Mouse (Mus musculus) testis, adult 10 weeks (tissue): ENCODE data around the gene Vmn2r117. TPM values are rescaled to one million over a fixed set of nuclear protein-coding genes. Genes with fewer than 3 reads are reported as not detected.

Experiments
- polyA plus RNA-seq: library from polyadenylated mRNA; stranded (reverse); fragments of 350-450 nt; fragmentation: Illumina TruSeq; extraction: RNeasy Lipid Tissue Mini Kit (QIAGEN cat#74804); gene quantifications from one replicate; pipeline ENCODE4 v1.2.3, GENCODE M21; 2014; ENCODE audit warnings: low read depth, low replicate concordance

Vmn2r117 gene
- not detected for polyA plus RNA-seq

GRCm38 (mm10) chr17:23479599-23479998 lies at the start of gene Vmn2r117:
Vmn2r117 (minus strand) TSS chr17:23479699.

Other genes starting within 250 kb of the Vmn2r117 start
- gene Vmn2r114, start 167.2 kb downstream of the Vmn2r117 start, polyA plus RNA-seq, result not detected
- gene Vmn2r115, start 136.0 kb downstream of the Vmn2r117 start, polyA plus RNA-seq, result not detected
- gene Vmn2r116, start 95.1 kb downstream of the Vmn2r117 start, polyA plus RNA-seq, result not detected
- gene Zfp213, start 84.5 kb upstream of the Vmn2r117 start, polyA plus RNA-seq, result 0.14 TPM
- gene Zfp13, start 119.8 kb upstream of the Vmn2r117 start, polyA plus RNA-seq, result 2.5 TPM
- gene Zscan10, start 121.2 kb upstream of the Vmn2r117 start, polyA plus RNA-seq, result 0.41 TPM
- 0.14 TPM for gene Mmp25, start 165.6 kb upstream of the Vmn2r117 start, polyA plus RNA-seq
- not detected for gene Bicdl2, start 180.8 kb upstream of the Vmn2r117 start, polyA plus RNA-seq
- gene Hcfc1r1, start 193.9 kb upstream of the Vmn2r117 start, polyA plus RNA-seq, result 3.5 TPM
- 1.3 TPM for gene Thoc6, start 194.2 kb upstream of the Vmn2r117 start, polyA plus RNA-seq
- gene Tnfrsf12a, start 197.8 kb upstream of the Vmn2r117 start, polyA plus RNA-seq, result not detected
- gene Cldn6, start 199.6 kb upstream of the Vmn2r117 start, polyA plus RNA-seq, result not detected
- not detected for gene Cldn9, start 204.3 kb upstream of the Vmn2r117 start, polyA plus RNA-seq
- gene 1520401A03Rik, start 243.1 kb upstream of the Vmn2r117 start, polyA plus RNA-seq, result 0.87 TPM
- gene Pkmyt1, start 246.6 kb upstream of the Vmn2r117 start, polyA plus RNA-seq, result 1.9 TPM